Comparison of ENCODE assay signal across 11 mouse cellular contexts in genomic region chr7:111776160-111776559, GRCm38 (mm10). TPM values are rescaled to one million over a fixed set of nuclear protein-coding genes. Genes with fewer than 3 reads are reported as not detected.
A peak's percentile ranks its signal among the peaks of the same experiment; 100 is the strongest.
DNase-seq lines count a peak whose midpoint lies in the region; ATAC-seq and TF ChIP-seq lines count a peak whose summit lies in the region.
"Had no signal": no experiment of that assay in that cellular context is flagged by ENCODE, and none has a peak within 500 bp of the region (broad histone marks: within the 10 kb centered on the region; RNA-seq: fewer than 3 reads in every experiment).

No protein-coding gene starts in this region.

- H3K4me3 ChIP-seq in hindbrain, embryonic 14.5 days (replicated peaks; ENCODE audit: low read length): no peak overlapping the region
- H3K4me3 ChIP-seq in hindbrain, embryonic 10.5 days: no peak overlapping the region
- H3K4me3 ChIP-seq in brown adipose tissue, adult 24 weeks (ENCODE audit: insufficient read depth, low read depth, low read length): peak overlapping the region; percentile 73
- 0 out of 2 replicates have a peak overlapping the region, but pooled peaks have one; percentile 16 for H3K4me3 ChIP-seq in heart, postnatal 0 days (ENCODE audit: low read depth, low read length)
- no peak overlapping the region for H3K4me3 ChIP-seq in thymus, adult 2 months (ENCODE audit: control insufficient read depth, insufficient read depth, low read length)
- H3K4me3 ChIP-seq: embryonic facial prominence, embryonic 13.5 days had no signal

- H3K9me3 ChIP-seq in hindbrain, embryonic 14.5 days (ENCODE audit: control insufficient read depth, low read length): no peaks in the 10 kb centered on the region
- no peaks in the 10 kb centered on the region for H3K9me3 ChIP-seq in hindbrain, embryonic 10.5 days
- H3K9me3 ChIP-seq in heart, postnatal 0 days (replicated peaks; ENCODE audit: control insufficient read depth, low read length): no peaks in the 10 kb centered on the region
- H3K9me3 ChIP-seq: embryonic facial prominence, embryonic 13.5 days had no signal

- TF ChIP-seq POLR2A in thymus, adult 2 months (IDR thresholded peaks at IDR 0.05; ENCODE audit: control insufficient read depth, extremely low read depth, insufficient read depth, low read length, poor library complexity): no peak

- H3K9ac ChIP-seq in hindbrain, embryonic 14.5 days: no peak overlapping the region
- no peak overlapping the region for H3K9ac ChIP-seq in heart, postnatal 0 days (replicated peaks; ENCODE audit: low read depth, low read length)
- H3K9ac ChIP-seq: embryonic facial prominence, embryonic 13.5 days had no signal

- no peak for TF ChIP-seq EP300 in heart, postnatal 0 days (IDR thresholded peaks at IDR 0.05; ENCODE audit: low read depth)

- no peaks in the 10 kb centered on the region for H3K36me3 ChIP-seq in hindbrain, embryonic 14.5 days (replicated peaks; ENCODE audit: control insufficient read depth, insufficient read depth)
- no peaks in the 10 kb centered on the region for H3K36me3 ChIP-seq in hindbrain, embryonic 10.5 days
- no peaks in the 10 kb centered on the region for H3K36me3 ChIP-seq in heart, postnatal 0 days (replicated peaks; ENCODE audit: control insufficient read depth, insufficient read depth, low read length)
- H3K36me3 ChIP-seq in thymus, adult 2 months (ENCODE audit: control insufficient read depth, insufficient read depth, low read length): no peaks in the 10 kb centered on the region
- H3K36me3 ChIP-seq: embryonic facial prominence, embryonic 13.5 days had no signal

- no peak overlapping the region for H3K27ac ChIP-seq in hindbrain, embryonic 14.5 days
- H3K27ac ChIP-seq in hindbrain, embryonic 10.5 days: no peak overlapping the region
- peak overlapping the region; percentile 20; the same call in 1 of the 2 replicates for H3K27ac ChIP-seq in brown adipose tissue, adult 24 weeks (replicated peaks; ENCODE audit: low read depth, low read length)
- 0 out of 2 replicates have a peak overlapping the region, but pooled peaks have one; percentile 0 for H3K27ac ChIP-seq in heart, postnatal 0 days (ENCODE audit: low read depth)
- H3K27ac ChIP-seq in thymus, adult 2 months (ENCODE audit: control insufficient read depth, insufficient read depth, low read length): no peak overlapping the region
- H3K27ac ChIP-seq: embryonic facial prominence, embryonic 13.5 days had no signal

- H3K4me2 ChIP-seq in hindbrain, embryonic 14.5 days (replicated peaks): peak overlapping the region; percentile 98; the same call in 1 of the 2 replicates
- H3K4me2 ChIP-seq in heart, postnatal 0 days (ENCODE audit: low read depth, low read length): peak overlapping the region; percentile 98
- H3K4me2 ChIP-seq: embryonic facial prominence, embryonic 13.5 days; liver, embryonic 11.5 days had no signal

- H3K4me1 ChIP-seq in hindbrain, embryonic 14.5 days (replicated peaks; ENCODE audit: control insufficient read depth, insufficient read depth, low read length): peaks cover 15% of the 10 kb centered on the region
- H3K4me1 ChIP-seq in hindbrain, embryonic 10.5 days (replicated peaks): peaks cover 37% of the 10 kb centered on the region
- H3K4me1 ChIP-seq in brown adipose tissue, adult 24 weeks (ENCODE audit: control insufficient read depth, insufficient read depth, insufficient read length, low read length): peaks cover 15% of the 10 kb centered on the region; the same call in 1 of the 2 replicates
- H3K4me1 ChIP-seq in heart, postnatal 0 days (ENCODE audit: control insufficient read depth, insufficient read depth): peaks cover 2% of the 10 kb centered on the region; the same call in 1 of the 2 replicates
- H3K4me1 ChIP-seq in thymus, adult 2 months (replicated peaks; ENCODE audit: control insufficient read depth, insufficient read depth, low read length): no peaks in the 10 kb centered on the region

- 63% methylated on average over 7 of the region's 7 CpGs for WGBS in hindbrain, embryonic 14.5 days
- 77% methylated on average over 7 of the region's 7 CpGs for WGBS in hindbrain, embryonic 10.5 days
- WGBS in heart, postnatal 0 days: 57% methylated on average over 7 of the region's 7 CpGs
- WGBS in thymus, adult 2 months: 68% methylated on average over 7 of the region's 7 CpGs

- no peak for DNase-seq in hindbrain, embryonic 14.5 days (ENCODE audit: low spot score)
- DNase-seq in hindbrain, embryonic 10.5 days (ENCODE audit: low spot score): no peak
- DNase-seq in heart, postnatal 0 days (ENCODE audit: low spot score): no peak
- DNase-seq in kidney, postnatal 4 days: peak; percentile 25 to 31
- DNase-seq in thymus, adult 2 months: no peak
- no peak for DNase-seq in ovary, adult 18-20 months (ENCODE audit: low spot score)
- no peak for DNase-seq in embryo, embryonic 11 days
- DNase-seq: cerebellum, adult 11-12 months had no signal

- no peaks in the 10 kb centered on the region; the same call in none of the 2 replicates for H3K27me3 ChIP-seq in hindbrain, embryonic 14.5 days (ENCODE audit: control insufficient read depth, insufficient read depth, low read length)
- peaks cover 34% of the 10 kb centered on the region for H3K27me3 ChIP-seq in hindbrain, embryonic 10.5 days (ENCODE audit: insufficient read depth, poor library complexity, severe bottlenecking)
- no peaks in the 10 kb centered on the region for H3K27me3 ChIP-seq in heart, postnatal 0 days (ENCODE audit: control insufficient read depth, insufficient read depth, low read length)
- H3K27me3 ChIP-seq in thymus, adult 2 months (ENCODE audit: control insufficient read depth, insufficient read depth, low read length): no peaks in the 10 kb centered on the region; the same call in 1 of the 2 replicates

- ATAC-seq in hindbrain, embryonic 14.5 days (ENCODE audit: low FRiP score): no peak
- ATAC-seq in heart, postnatal 0 days (ENCODE audit: insufficient read depth, low read depth): no peak

- TF ChIP-seq CTCF in heart, postnatal 0 days (IDR thresholded peaks at IDR 0.05; ENCODE audit: low read depth): no peak
- no peak for TF ChIP-seq CTCF in thymus, adult 2 months (IDR thresholded peaks at IDR 0.05; ENCODE audit: borderline replicate concordance, control insufficient read depth, extremely low read depth, insufficient read depth, low read length, poor library complexity)

RNA-seq across cellular contexts. Expression of gene Galnt18, which starts 3.6 kb away (rescaled TPM):
- 10.9 and 14.2 TPM in 2 replicates for polyA plus RNA-seq in hindbrain, embryonic 14.5 days (2014; fragmentation: Nextera tagmentation; extraction: Ambion mirVana)
- polyA plus RNA-seq in hindbrain, embryonic 10.5 days (2016; fragmentation: Nextera tagmentation; extraction: Ambion mirVana): 8.5 and 10.8 TPM in 2 replicates
- polyA plus RNA-seq in brown adipose tissue, adult 24 weeks (2012; ENCODE audit: insufficient read depth, insufficient read length, missing spikeins): 6.1 and 7.7 TPM in 2 replicates
- 16.7 and 27.1 TPM in 2 replicates for total RNA-seq in heart, postnatal 0 days (2014; rRNA removed; ENCODE audit: low replicate concordance)
- polyA plus RNA-seq in heart, postnatal 0 days (2015; fragmentation: Nextera tagmentation; extraction: Ambion mirVana): 16.5 and 17.0 TPM in 2 replicates
- polyA plus RNA-seq in thymus, adult 2 months (2012; rRNA removed): 10.8 and 13.6 TPM in 2 replicates

Comparison
In these comparisons a context has a peak if more than half of its experiments do, and no peak if none do; other contexts are left out.
1. DNase-seq: peak in kidney, postnatal 4 days (2 of 2); none in hindbrain, embryonic 14.5 days (single experiment), hindbrain, embryonic 10.5 days (single experiment), heart, postnatal 0 days (single experiment), thymus, adult 2 months (single experiment), ovary, adult 18-20 months (single experiment) and embryo, embryonic 11 days (single experiment).
2. H3K27ac ChIP-seq: peak in brown adipose tissue, adult 24 weeks (single experiment) and heart, postnatal 0 days (single experiment); none in hindbrain, embryonic 14.5 days (single experiment), hindbrain, embryonic 10.5 days (single experiment) and thymus, adult 2 months (single experiment).
3. H3K4me3 ChIP-seq: peak in brown adipose tissue, adult 24 weeks (single experiment) and heart, postnatal 0 days (single experiment); none in hindbrain, embryonic 14.5 days (single experiment), hindbrain, embryonic 10.5 days (single experiment) and thymus, adult 2 months (single experiment).